Mouse (Mus musculus) kidney, postnatal 0 days (tissue): ENCODE measurements around the gene Dlg4. TPM values are rescaled to one million over a fixed set of nuclear protein-coding genes. Genes with fewer than 3 reads are reported as not detected.

Source experiments
- ATAC-seq: fragments of 200-750 bp; cut with Nextera tagmentation; replicated peaks from 2 replicates; pipeline ENCODE4 v1.8.0; 2017; ENCODE audit warnings: low read depth, moderate number of reproducible peaks, moderate TSS enrichment, moderate library complexity; ENCODE audit not compliant: low FRiP score
- DNase-seq: peaks from one replicate; pipeline ENCODE4 v3.0.0-alpha.2; 2016; ENCODE audit warnings: low spot score
- H3K27ac ChIP-seq: fragments of 300-500 bp; sonication (generic); 2 replicates; pipeline ENCODE4 v1.5.1; 2014; ENCODE audit warnings: mild to moderate bottlenecking
- H3K27me3 ChIP-seq: fragments of 300-500 bp; sonication (generic); 2 replicates; pipeline ENCODE4 v1.6.1; 2014; ENCODE audit warnings: low read length, mixed read lengths; ENCODE audit not compliant: insufficient read depth
- H3K36me3 ChIP-seq: fragments of 300-500 bp; sonication (generic); 2 replicates; pipeline ENCODE4 v1.6.1; 2014; ENCODE audit warnings: low read length, mixed read lengths; ENCODE audit not compliant: insufficient read depth
- H3K4me1 ChIP-seq: fragments of 300-500 bp; sonication (generic); replicated peaks from 2 replicates; pipeline ENCODE4 v1.6.1; 2014; ENCODE audit warnings: antibody characterized with exemption, low read length, mixed read lengths; ENCODE audit not compliant: insufficient read depth
- H3K4me2 ChIP-seq: fragments of 300-500 bp; sonication (generic); 2 replicates; pipeline ENCODE4 v1.6.1; 2014; ENCODE audit warnings: mild to moderate bottlenecking, low read length, moderate library complexity, mixed read lengths
- H3K4me3 ChIP-seq: fragments of 300-500 bp; sonication (generic); replicated peaks from 2 replicates; pipeline ENCODE4 v1.5.1; 2014; ENCODE audit warnings: low read depth, low read length
- H3K9ac ChIP-seq: fragments of 300-500 bp; sonication (generic); 2 replicates; pipeline ENCODE4 v1.6.1; 2014; ENCODE audit warnings: low read depth, low read length
- H3K9me3 ChIP-seq: fragments of 300-500 bp; sonication (generic); replicated peaks from 2 replicates; pipeline ENCODE4 v1.6.1; 2016; ENCODE audit warnings: low read length, inconsistent platforms, mixed read lengths
- CTCF ChIP-seq: IDR thresholded peaks from 2 replicates; pipeline ENCODE4 v1.5.1; 2016; ENCODE audit warnings: antibody characterized with exemption, low read depth, mild to moderate bottlenecking, moderate library complexity
- WGBS: fragments of 180-500 bp; shearing (Covaris S2); extraction: QIAGEN DNeasy Blood & Tissue Kit; methylation state at CpG from one replicate; pipeline ENCODE4 v1.1.7; 2014; 5-methylcytosine and 5-hydroxymethylcytosine counted together
- polyA plus RNA-seq: library from polyadenylated mRNA; unstranded; fragments of >200 nt; fragmentation: Nextera tagmentation; extraction: Ambion mirVana; gene quantifications from 2 replicates; pipeline ENCODE4 v1.2.1, GENCODE M21; 2015

Gene Dlg4
- polyA plus RNA-seq, 1 experiment from 2014 or later = 4.3 TPM

GRCm38 (mm10) chr11:70053156-70053555, 36.4 kb downstream of the Dlg4 start:
- H3K9me3 ChIP-seq = no peaks in the 10 kb centered on the region
- 62% methylated on average over 7 of the region's 7 CpGs for WGBS
- no peak overlapping the region for H3K4me3 ChIP-seq
- no peaks in the 10 kb centered on the region for H3K36me3 ChIP-seq
- TF ChIP-seq CTCF = no peak
- ATAC-seq = no peak
- DNase-seq = no peak
- H3K27me3 ChIP-seq = no peaks in the 10 kb centered on the region
- H3K4me1 ChIP-seq = no peaks in the 10 kb centered on the region
- H3K27ac ChIP-seq = no peak overlapping the region
- no peak overlapping the region for H3K4me2 ChIP-seq
- no peak overlapping the region for H3K9ac ChIP-seq

GRCm38 (mm10) chr11:70053898-70054570, 37.3 kb downstream of the Dlg4 start, which contains the start of gene Asgr1:
TSS of gene Asgr1 (plus strand) at chr11:70054085.
- H3K4me1 ChIP-seq = no peaks in the 10 kb centered on the region
- TF ChIP-seq CTCF = no peak
- H3K27ac ChIP-seq = no peak within 1 kb of the TSS
- DNase-seq = no peak
- H3K4me2 ChIP-seq = no peak within 1 kb of the TSS
- no peak within 1 kb of the TSS for H3K9ac ChIP-seq
- H3K9me3 ChIP-seq = no peaks in the 10 kb centered on the region
- no peak; the same call in 1 of the 2 replicates for ATAC-seq
- WGBS = 85% methylated on average over 10 of the region's 10 CpGs
- no peak within 1 kb of the TSS for H3K4me3 ChIP-seq
- H3K36me3 ChIP-seq = no peaks in the 10 kb centered on the region
- H3K27me3 ChIP-seq = no peaks in the 10 kb centered on the region

GRCm38 (mm10) chr11:70055618-70056214, 39.0 kb downstream of the Dlg4 start:
- no peak overlapping the region for H3K4me3 ChIP-seq
- ATAC-seq (no peak; the same call in 1 of the 2 replicates), DNase-seq (peak; percentile 76)
- no peaks in the 10 kb centered on the region for H3K9me3 ChIP-seq
- H3K27ac ChIP-seq = no peak overlapping the region
- peak; percentile 94 for TF ChIP-seq CTCF
- no peak overlapping the region for H3K9ac ChIP-seq
- H3K4me1 ChIP-seq = no peaks in the 10 kb centered on the region
- H3K4me2 ChIP-seq = peak overlapping the region; percentile 15; the same call in 1 of the 2 replicates
- H3K27me3 ChIP-seq = no peaks in the 10 kb centered on the region
- 20% methylated on average over 17 of the region's 18 CpGs for WGBS
- no peaks in the 10 kb centered on the region for H3K36me3 ChIP-seq

- 56% methylated on average over 9 of the region's 9 CpGs for WGBS
- Histone ChIP-seq H3K36me3 (no peaks in the 10 kb centered on the region), H3K4me2 (no peak overlapping the region), H3K9me3 (no peaks in the 10 kb centered on the region), H3K27ac (no peak overlapping the region), H3K4me3 (no peak overlapping the region), H3K4me1 (no peaks in the 10 kb centered on the region), H3K9ac (no peak overlapping the region), H3K27me3 (no peaks in the 10 kb centered on the region)
- DNase-seq (no peak), ATAC-seq (no peak)
- TF ChIP-seq CTCF = no peak
These were observed 41.1 kb downstream of the Dlg4 start for GRCm38 (mm10) chr11:70057805-70058204.

GRCm38 (mm10) chr11:70059930-70060329, 43.2 kb downstream of the Dlg4 start:
- ATAC-seq = no peak
- no peaks in the 10 kb centered on the region for H3K27me3 ChIP-seq
- H3K9me3 ChIP-seq = no peaks in the 10 kb centered on the region
- H3K4me1 ChIP-seq = no peaks in the 10 kb centered on the region
- no peak for DNase-seq
- no peak overlapping the region for H3K4me2 ChIP-seq
- no peaks in the 10 kb centered on the region for H3K36me3 ChIP-seq
- H3K27ac ChIP-seq = no peak overlapping the region
- H3K4me3 ChIP-seq = no peak overlapping the region
- TF ChIP-seq CTCF = no peak
- no peak overlapping the region for H3K9ac ChIP-seq
- 42% methylated on average over 6 of the region's 6 CpGs for WGBS

GRCm38 (mm10) chr11:70063053-70063452, 46.3 kb downstream of the Dlg4 start:
- Histone ChIP-seq H3K9ac (no peak overlapping the region), H3K36me3 (no peaks in the 10 kb centered on the region), H3K4me3 (no peak overlapping the region), H3K4me2 (no peak overlapping the region), H3K27ac (no peak overlapping the region), H3K9me3 (no peaks in the 10 kb centered on the region), H3K27me3 (no peaks in the 10 kb centered on the region), H3K4me1 (no peaks in the 10 kb centered on the region)
- ATAC-seq (no peak), DNase-seq (no peak)
- 78% methylated on average over 3 of the region's 3 CpGs for WGBS
- TF ChIP-seq CTCF = no peak
